Mouse (Mus musculus) liver, embryonic 16.5 days (tissue): ENCODE data around the gene Sprtn. TPM values are rescaled to one million over a fixed set of nuclear protein-coding genes. Genes with fewer than 3 reads are reported as not detected.

ENCODE experiments used
- ATAC-seq: fragments of 200-750 bp; cut with Nextera tagmentation; 2 replicates; pipeline ENCODE4 v1.8.0; 2017; ENCODE audit warnings: low read depth, mild to moderate bottlenecking, moderate number of reproducible peaks, moderate library complexity
- H3K27ac ChIP-seq: fragments of 300-500 bp; sonication (generic); 2 replicates; pipeline ENCODE4 v1.5.1; 2014; ENCODE audit warnings: mild to moderate bottlenecking, low read length
- H3K27me3 ChIP-seq: fragments of 300-500 bp; sonication (generic); 2 replicates; pipeline ENCODE4 v1.6.1; 2014; ENCODE audit warnings: low read depth, low read length, mixed read lengths; ENCODE audit not compliant: control insufficient read depth, insufficient read depth
- H3K36me3 ChIP-seq: fragments of 300-500 bp; sonication (generic); 2 replicates; pipeline ENCODE4 v1.6.1; 2014; ENCODE audit warnings: mild to moderate bottlenecking; ENCODE audit not compliant: control insufficient read depth, insufficient read depth
- H3K4me1 ChIP-seq: fragments of 300-500 bp; sonication (generic); 2 replicates; pipeline ENCODE4 v1.6.1; 2014; ENCODE audit warnings: low read depth, low read length, mixed read lengths; ENCODE audit not compliant: control insufficient read depth
- H3K4me2 ChIP-seq: fragments of 300-500 bp; sonication (generic); 2 replicates; pipeline ENCODE4 v1.6.1; 2014; ENCODE audit warnings: low read depth, low read length, mixed read lengths
- H3K4me3 ChIP-seq: fragments of 300-500 bp; sonication (generic); 2 replicates; pipeline ENCODE4 v1.5.1; 2014; ENCODE audit warnings: low read depth, mild to moderate bottlenecking, low read length
- H3K9ac ChIP-seq: fragments of 300-500 bp; sonication (generic); 2 replicates; pipeline ENCODE4 v1.6.1; 2014; ENCODE audit warnings: low read depth, low read length
- H3K9me3 ChIP-seq: fragments of 300-500 bp; sonication (generic); replicated peaks from 2 replicates; pipeline ENCODE4 v1.6.1; 2016; ENCODE audit warnings: low read length; ENCODE audit not compliant: control insufficient read depth
- WGBS: fragments of 180-500 bp; shearing (Covaris S2); extraction: QIAGEN DNeasy Blood & Tissue Kit; methylation state at CpG from one replicate; pipeline ENCODE4 v1.1.7; 2014; ENCODE audit not compliant: insufficient replicate concordance; 5-methylcytosine and 5-hydroxymethylcytosine counted together
- polyA plus RNA-seq: library from polyadenylated mRNA; unstranded; fragments of >200 nt; fragmentation: Nextera tagmentation; extraction: Ambion mirVana; gene quantifications from 2 replicates; pipeline ENCODE4 v1.2.1, GENCODE M21; 2015

The Sprtn gene
- polyA plus RNA-seq, 1 experiment from 2014 or later, result 4.9 TPM

DNA sequence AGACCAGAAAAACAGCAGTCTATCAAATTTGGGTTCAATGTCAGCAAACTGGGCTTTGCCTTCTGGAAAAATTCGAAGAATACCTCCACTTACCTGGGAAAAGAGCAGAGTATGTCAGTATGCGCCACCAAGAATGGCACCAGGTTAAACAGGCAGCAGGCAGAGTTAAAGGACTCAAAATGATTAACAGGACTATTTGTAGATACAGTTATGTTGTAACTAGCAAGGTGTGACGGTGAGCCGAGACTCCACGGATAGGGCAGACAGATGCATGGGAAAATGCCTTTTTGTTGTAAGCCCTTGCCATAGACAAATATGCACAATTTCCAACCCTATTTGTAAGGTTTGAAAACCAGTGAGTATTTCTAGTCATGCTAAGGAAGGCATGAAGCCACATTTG, 16.4 kb downstream of the Sprtn start:
- Histone ChIP-seq H3K4me2 (no peak overlapping the region), H3K36me3 (peaks cover 34% of the 10 kb centered on the region), H3K4me3 (no peak overlapping the region), H3K9me3 (no peaks in the 10 kb centered on the region), H3K4me1 (peaks cover 4% of the 10 kb centered on the region; the same call in 1 of the 2 replicates), H3K27ac (no peak overlapping the region), H3K27me3 (no peaks in the 10 kb centered on the region), H3K9ac (no peak overlapping the region)
- 93% methylated on average over 5 of the region's 5 CpGs for WGBS
- ATAC-seq, result no peak

DNA sequence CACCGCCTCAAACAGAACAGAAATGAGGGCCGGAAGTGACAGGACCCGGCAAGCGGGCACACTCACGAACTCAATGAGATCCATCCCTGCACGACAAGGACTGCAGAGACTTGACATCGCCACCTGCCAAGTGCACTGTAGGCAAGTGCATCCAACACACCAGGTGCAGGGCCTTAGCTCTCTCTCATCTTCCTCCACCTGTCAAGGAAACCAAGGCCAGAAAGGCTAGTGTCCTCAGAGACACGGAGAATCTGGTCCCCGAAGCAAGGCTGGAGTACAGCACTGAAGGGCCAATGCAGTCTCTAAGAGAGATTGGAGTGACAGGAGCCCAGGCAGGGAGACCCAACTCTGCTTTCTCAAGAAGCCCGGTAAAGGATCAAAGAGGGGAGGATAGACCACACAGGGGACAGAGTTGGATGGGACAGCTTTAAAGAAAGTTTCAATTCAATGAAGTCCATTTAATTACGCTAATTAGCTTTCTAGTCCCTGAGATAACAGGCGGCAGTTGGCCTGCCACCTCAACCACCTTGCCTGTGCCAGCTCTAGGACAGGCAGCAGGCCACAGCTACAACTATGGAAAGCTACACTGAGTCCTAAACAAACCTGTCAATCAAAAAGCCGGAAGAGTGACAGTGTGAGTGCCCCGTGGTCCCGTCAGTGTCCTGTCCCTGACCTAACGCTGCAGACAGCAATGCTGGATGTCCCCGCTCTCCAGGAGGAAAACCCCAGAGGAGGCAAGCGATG, 20.2 kb downstream of the Sprtn start:
- no peaks in the 10 kb centered on the region for H3K9me3 ChIP-seq
- no peak overlapping the region for H3K4me2 ChIP-seq
- H3K36me3 ChIP-seq, result peaks cover 12% of the 10 kb centered on the region
- 79% methylated on average over 18 of the region's 18 CpGs for WGBS
- no peak for ATAC-seq
- no peaks in the 10 kb centered on the region for H3K27me3 ChIP-seq
- peaks cover 15% of the 10 kb centered on the region for H3K4me1 ChIP-seq
- H3K27ac ChIP-seq, result no peak overlapping the region
- no peak overlapping the region for H3K9ac ChIP-seq
- H3K4me3 ChIP-seq, result no peak overlapping the region

DNA sequence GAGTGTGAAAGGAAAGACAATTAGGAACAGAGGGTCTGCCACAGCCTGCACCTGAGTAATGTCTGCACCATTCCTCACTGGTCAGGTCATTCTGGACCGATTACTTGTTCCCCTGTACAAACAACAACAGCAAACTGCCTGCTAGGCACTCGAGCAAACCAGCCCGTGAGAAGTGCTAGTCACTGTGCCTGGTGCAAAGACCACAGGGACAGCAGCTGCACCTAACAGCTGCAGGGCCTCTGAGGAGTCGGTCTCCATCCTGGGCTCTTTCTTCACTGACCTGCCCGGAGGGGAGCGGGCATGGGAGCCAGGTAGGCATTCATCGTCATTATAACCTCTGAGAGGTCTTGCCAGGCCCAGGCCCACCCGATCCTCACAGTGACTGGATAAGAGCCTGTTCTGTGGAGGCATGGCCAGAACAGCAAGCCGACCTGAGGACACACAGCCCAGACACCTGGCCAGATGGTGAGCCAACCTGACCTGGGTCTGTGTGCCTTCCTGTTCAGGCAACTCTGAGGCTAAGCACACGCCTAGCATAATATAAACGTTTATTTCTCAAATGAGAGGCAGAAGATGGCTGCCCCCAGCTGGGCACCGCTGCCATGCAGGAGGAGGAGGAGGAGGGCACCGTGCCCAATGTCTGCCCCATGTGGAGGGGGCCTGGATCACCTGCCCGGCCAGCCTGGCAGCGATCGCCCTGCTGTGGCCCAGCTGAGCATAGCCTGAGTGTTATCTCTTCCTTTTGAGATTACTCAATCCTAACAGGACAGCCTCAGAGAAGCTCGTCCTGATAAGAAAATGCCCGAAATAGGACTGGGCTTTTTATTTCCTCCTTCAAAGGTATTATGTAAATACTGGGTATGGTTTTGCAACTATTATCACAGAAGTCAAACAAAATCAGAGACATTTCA, 23.9 kb downstream of the Sprtn start:
- no peaks in the 10 kb centered on the region for H3K9me3 ChIP-seq
- H3K36me3 ChIP-seq, result no peaks in the 10 kb centered on the region
- peak; percentile 28; the same call in 1 of the 2 replicates for ATAC-seq
- WGBS, result 41% methylated on average over 18 of the region's 18 CpGs
- no peaks in the 10 kb centered on the region for H3K27me3 ChIP-seq
- no peak overlapping the region for H3K27ac ChIP-seq
- H3K9ac ChIP-seq, result no peak overlapping the region
- H3K4me1 ChIP-seq, result peaks cover 29% of the 10 kb centered on the region
- peak overlapping the region; percentile 31; the same call in 1 of the 2 replicates for H3K4me2 ChIP-seq
- H3K4me3 ChIP-seq, result no peak overlapping the region

DNA sequence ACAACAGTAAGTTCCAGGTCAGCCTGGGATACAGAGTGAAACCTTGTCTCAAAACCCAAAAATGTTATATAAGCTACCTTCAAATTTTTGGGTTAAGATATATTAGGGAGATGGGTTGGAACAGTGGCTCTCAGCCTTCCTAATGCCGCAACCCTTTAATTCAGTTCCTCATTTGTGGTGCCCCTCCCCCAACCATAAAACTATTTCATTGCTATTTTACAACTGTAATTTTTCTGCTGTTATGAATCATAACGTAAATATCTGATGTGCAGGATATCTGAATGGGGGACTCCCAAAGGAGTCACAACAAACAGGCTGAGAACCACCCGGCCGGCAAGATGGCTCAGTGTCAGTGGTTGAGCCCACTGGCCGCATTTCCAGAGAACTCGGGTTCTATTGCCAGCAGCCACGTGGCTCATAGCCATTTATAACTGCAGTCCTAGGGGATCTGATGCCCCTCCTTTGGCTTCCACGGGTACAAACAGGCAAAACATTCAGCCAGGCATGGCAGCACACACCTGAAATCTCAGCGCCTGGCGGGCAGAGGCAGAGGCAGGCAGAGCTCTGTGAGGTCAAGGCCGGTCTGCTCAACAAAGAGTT, 24.9 kb downstream of the Sprtn start:
- H3K4me1 ChIP-seq, result peaks cover 29% of the 10 kb centered on the region
- H3K4me3 ChIP-seq, result no peak overlapping the region
- no peak overlapping the region for H3K27ac ChIP-seq
- H3K36me3 ChIP-seq, result no peaks in the 10 kb centered on the region
- no peaks in the 10 kb centered on the region for H3K27me3 ChIP-seq
- WGBS, result 63% methylated on average over 11 of the region's 11 CpGs
- peak overlapping the region; percentile 31; the same call in 1 of the 2 replicates for H3K4me2 ChIP-seq
- no peak for ATAC-seq
- H3K9ac ChIP-seq, result no peak overlapping the region
- no peaks in the 10 kb centered on the region for H3K9me3 ChIP-seq

DNA sequence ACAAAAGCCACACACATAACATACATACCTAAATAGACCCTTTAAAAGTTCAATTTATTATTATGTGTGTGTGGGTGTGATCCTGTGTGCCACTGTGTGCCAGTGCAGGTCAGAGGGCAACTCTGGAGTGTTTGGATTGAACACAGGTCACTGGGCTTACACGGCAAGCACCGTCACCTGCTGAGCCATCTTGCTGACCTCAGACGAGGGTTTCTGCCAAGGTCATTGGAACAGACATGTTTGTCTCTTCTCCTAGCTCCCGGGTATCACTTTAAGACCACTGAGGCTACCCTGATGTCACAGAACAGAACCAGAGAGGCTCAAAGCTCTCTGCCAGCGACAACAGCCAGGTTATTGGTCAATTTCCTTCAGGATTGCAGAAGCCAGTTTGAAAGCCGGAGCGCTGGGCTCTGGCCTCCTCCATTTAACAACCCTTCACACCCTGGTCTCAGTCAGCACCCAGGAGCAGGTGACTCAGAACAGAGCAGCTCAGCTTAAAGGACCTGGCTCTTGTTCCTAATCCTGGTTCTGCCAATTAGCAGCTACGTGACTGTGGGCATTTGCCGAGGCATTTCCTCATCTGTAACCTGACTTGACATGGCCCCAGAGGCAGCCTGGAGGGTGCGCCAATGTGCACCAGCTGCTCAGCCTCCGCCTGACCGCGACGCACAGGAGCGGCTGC, 26.4 kb downstream of the Sprtn start:
- no peak for ATAC-seq

DNA sequence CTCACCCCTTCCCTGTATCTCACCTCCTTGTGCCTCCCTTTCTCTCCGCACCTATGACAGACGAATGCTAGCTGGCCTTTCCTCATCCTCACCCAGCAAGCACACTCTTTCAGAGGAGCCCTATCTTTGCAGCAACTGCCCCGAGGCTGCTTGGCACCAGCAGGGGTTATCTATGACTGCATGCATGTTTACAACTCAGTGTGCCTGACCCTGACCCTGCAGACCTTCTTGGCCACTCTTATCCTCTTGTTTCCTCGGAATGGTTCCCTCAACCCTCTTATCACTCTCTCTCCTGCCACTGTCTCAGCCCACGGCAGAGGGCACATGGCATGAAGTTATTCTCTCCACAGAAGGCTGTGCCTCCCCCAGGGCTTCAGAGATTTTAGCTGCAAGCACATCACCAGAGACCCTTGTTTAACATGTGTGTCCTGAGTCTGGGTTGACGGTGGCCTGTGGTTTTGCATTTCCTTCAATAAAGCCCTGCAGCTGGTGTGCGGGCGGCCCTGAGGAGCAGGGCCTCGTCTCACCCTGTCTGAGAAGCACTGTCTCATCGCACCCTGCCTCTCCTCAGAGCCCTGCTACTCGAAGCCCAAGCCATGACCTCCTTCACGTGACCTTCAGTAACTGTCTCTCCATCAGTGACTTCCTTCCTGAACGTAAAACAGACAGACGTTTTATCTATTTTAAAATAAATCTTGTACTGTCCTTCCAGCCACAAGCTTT, 28.0 kb downstream of the Sprtn start:
- peak; percentile 64 for ATAC-seq
- no peak overlapping the region for H3K4me3 ChIP-seq
- H3K4me1 ChIP-seq, result peaks cover 35% of the 10 kb centered on the region
- H3K27me3 ChIP-seq, result no peaks in the 10 kb centered on the region
- no peak overlapping the region for H3K9ac ChIP-seq
- 19% methylated on average over 14 of the region's 14 CpGs for WGBS
- H3K36me3 ChIP-seq, result no peaks in the 10 kb centered on the region
- H3K9me3 ChIP-seq, result no peaks in the 10 kb centered on the region
- H3K4me2 ChIP-seq, result no peak overlapping the region
- H3K27ac ChIP-seq, result no peak overlapping the region

More for the DNA sequence above, 26.4 kb downstream of the Sprtn start:
- Histone ChIP-seq H3K27ac (no peak overlapping the region), H3K9me3 (no peaks in the 10 kb centered on the region), H3K9ac (no peak overlapping the region), H3K4me2 (no peak overlapping the region), H3K4me3 (no peak overlapping the region), H3K27me3 (no peaks in the 10 kb centered on the region), H3K36me3 (no peaks in the 10 kb centered on the region), H3K4me1 (peaks cover 29% of the 10 kb centered on the region)
- 81% methylated on average over 15 of the region's 15 CpGs for WGBS

DNA sequence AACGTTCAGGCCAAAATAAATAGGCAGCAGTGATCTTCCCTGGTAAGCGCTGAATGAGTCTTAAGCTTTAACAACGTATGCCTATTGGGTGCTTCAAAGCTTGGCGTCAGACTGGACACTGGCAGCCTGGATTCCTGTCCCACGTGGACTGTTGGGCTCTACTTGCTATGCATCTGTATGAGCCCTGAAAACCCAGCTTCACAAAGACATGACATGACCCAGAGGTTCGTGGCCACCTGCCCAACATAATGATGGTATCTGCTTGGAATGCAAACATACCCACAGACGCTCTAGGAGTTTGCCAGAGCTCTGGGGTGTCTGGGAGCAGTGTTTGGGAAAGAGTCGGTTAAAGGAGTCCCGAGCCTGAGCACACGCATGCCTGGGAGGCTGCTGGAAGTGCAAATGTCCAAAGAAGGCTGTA, 28.7 kb downstream of the Sprtn start:
- Histone ChIP-seq H3K4me2 (no peak overlapping the region), H3K9me3 (no peaks in the 10 kb centered on the region), H3K4me1 (peaks cover 35% of the 10 kb centered on the region), H3K4me3 (no peak overlapping the region), H3K27ac (no peak overlapping the region), H3K36me3 (no peaks in the 10 kb centered on the region), H3K27me3 (no peaks in the 10 kb centered on the region), H3K9ac (no peak overlapping the region)
- 55% methylated on average over 10 of the region's 10 CpGs for WGBS
- ATAC-seq, result no peak

DNA sequence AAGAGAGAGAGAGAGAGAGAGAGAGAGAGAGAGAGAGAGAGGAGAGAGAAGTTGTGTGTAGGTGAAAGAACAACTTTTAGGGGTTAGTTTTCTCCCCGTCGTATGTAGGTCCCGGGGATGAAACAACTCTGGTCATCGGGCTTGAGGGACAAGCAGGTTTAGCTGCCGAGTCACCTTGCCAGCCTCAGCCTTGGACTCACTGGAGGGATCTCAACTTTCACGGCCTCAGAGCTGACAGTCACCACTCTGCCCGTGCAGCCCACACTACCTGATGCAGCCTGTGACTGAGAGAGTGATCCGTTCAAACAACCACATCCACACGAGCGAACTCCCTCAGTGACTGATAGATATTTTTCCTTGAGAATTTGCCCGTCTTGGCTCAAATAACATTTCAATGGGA, 31.3 kb downstream of the Sprtn start:
- Histone ChIP-seq H3K36me3 (no peaks in the 10 kb centered on the region), H3K9me3 (no peaks in the 10 kb centered on the region), H3K4me1 (peaks cover 21% of the 10 kb centered on the region), H3K27me3 (no peaks in the 10 kb centered on the region), H3K27ac (no peak overlapping the region), H3K4me3 (no peak overlapping the region), H3K9ac (no peak overlapping the region), H3K4me2 (no peak overlapping the region)
- ATAC-seq, result no peak
- WGBS, result 82% methylated on average over 11 of the region's 11 CpGs
